Mouse (Mus musculus): ENCODE measurements at regions not wholly inside any gene's neighbourhood (a gene's known extent, or its start where the extent isn't known, plus 50 kb on each side); places are given as distances from the start of the nearest gene placed in this dataset.

GRCm38 (mm10) chr8:93740281-93740680, 69.5 kb upstream of the Gnao1 start:
- Histone ChIP-seq H3K4me2 (ENCODE audit: low read depth, severe bottlenecking) (no peak overlapping the region), H3K4me1 (ENCODE audit: control insufficient read depth, insufficient read depth, low read length) (no peaks in the 10 kb centered on the region), H3K4me3 (ENCODE audit: low read depth, low read length) (no peak overlapping the region), H3K36me3 (ENCODE audit: control insufficient read depth, insufficient read depth, low read length) (no peaks in the 10 kb centered on the region), H3K9me3 (ENCODE audit: control insufficient read depth, low read length) (no peaks in the 10 kb centered on the region), H3K9ac (ENCODE audit: low read length) (no peak overlapping the region), H3K27me3 (ENCODE audit: control insufficient read depth, insufficient read depth, low read length) (no peaks in the 10 kb centered on the region), H3K27ac (replicated peaks; ENCODE audit: low read depth, low read length) (no peak overlapping the region)
- DNase-seq (ENCODE audit: low spot score): no peak
- ATAC-seq (ENCODE audit: insufficient number of reproducible peaks, low FRiP score, low TSS enrichment, low read depth): no peak
- 66% methylated on average over 3 of the region's 3 CpGs for WGBS

GRCm38 (mm10) chr8:93748720-93749119, 61.0 kb upstream of the Gnao1 start:
- peak; percentile 62 for DNase-seq (ENCODE audit: low spot score)
- Histone ChIP-seq H3K36me3 (ENCODE audit: control insufficient read depth, insufficient read depth, low read length) (no peaks in the 10 kb centered on the region), H3K27ac (replicated peaks; ENCODE audit: low read depth, low read length) (no peak overlapping the region), H3K4me3 (ENCODE audit: low read depth, low read length) (no peak overlapping the region), H3K27me3 (ENCODE audit: control insufficient read depth, insufficient read depth, low read length) (no peaks in the 10 kb centered on the region), H3K9me3 (ENCODE audit: control insufficient read depth, low read length) (no peaks in the 10 kb centered on the region), H3K9ac (ENCODE audit: low read length) (no peak overlapping the region), H3K4me2 (ENCODE audit: low read depth, severe bottlenecking) (no peak overlapping the region), H3K4me1 (ENCODE audit: control insufficient read depth, insufficient read depth, low read length) (no peaks in the 10 kb centered on the region)
- 58% methylated on average over 1 of the region's 1 CpGs for WGBS
- ATAC-seq (ENCODE audit: insufficient number of reproducible peaks, low FRiP score, low TSS enrichment, low read depth): no peak

- DNase-seq (ENCODE audit: low spot score): no peak
- WGBS: 74% methylated on average over 2 of the region's 2 CpGs
- Histone ChIP-seq H3K27me3 (ENCODE audit: control insufficient read depth, insufficient read depth, low read length) (no peaks in the 10 kb centered on the region), H3K4me1 (ENCODE audit: control insufficient read depth, insufficient read depth, low read length) (no peaks in the 10 kb centered on the region), H3K9ac (ENCODE audit: low read length) (no peak overlapping the region), H3K27ac (replicated peaks; ENCODE audit: low read depth, low read length) (no peak overlapping the region), H3K4me2 (ENCODE audit: low read depth, severe bottlenecking) (no peak overlapping the region), H3K36me3 (ENCODE audit: control insufficient read depth, insufficient read depth, low read length) (no peaks in the 10 kb centered on the region), H3K9me3 (ENCODE audit: control insufficient read depth, low read length) (no peaks in the 10 kb centered on the region), H3K4me3 (ENCODE audit: low read depth, low read length) (no peak overlapping the region)
- no peak for ATAC-seq (ENCODE audit: insufficient number of reproducible peaks, low FRiP score, low TSS enrichment, low read depth)
Observed at GRCm38 (mm10) chr8:93750921-93751320, 58.8 kb upstream of the Gnao1 start.

GRCm38 (mm10) chr8:93755981-93756380, 53.8 kb upstream of the Gnao1 start:
- Histone ChIP-seq H3K4me3 (ENCODE audit: low read depth, low read length) (no peak overlapping the region), H3K27me3 (ENCODE audit: control insufficient read depth, insufficient read depth, low read length) (no peaks in the 10 kb centered on the region), H3K9ac (ENCODE audit: low read length) (no peak overlapping the region), H3K4me1 (ENCODE audit: control insufficient read depth, insufficient read depth, low read length) (no peaks in the 10 kb centered on the region), H3K4me2 (ENCODE audit: low read depth, severe bottlenecking) (no peak overlapping the region), H3K36me3 (ENCODE audit: control insufficient read depth, insufficient read depth, low read length) (no peaks in the 10 kb centered on the region), H3K27ac (replicated peaks; ENCODE audit: low read depth, low read length) (no peak overlapping the region), H3K9me3 (ENCODE audit: control insufficient read depth, low read length) (no peaks in the 10 kb centered on the region)
- DNase-seq (ENCODE audit: low spot score): no peak
- ATAC-seq (ENCODE audit: insufficient number of reproducible peaks, low FRiP score, low TSS enrichment, low read depth): no peak
- 92% methylated on average over 4 of the region's 4 CpGs for WGBS
